Mouse (Mus musculus): ENCODE results near the gene Pla1a. TPM values are rescaled to one million over a fixed set of nuclear protein-coding genes. Genes with fewer than 3 reads are reported as not detected.

Gene Pla1a
- polyA plus RNA-seq, 1 experiment, result 26.8 TPM

- TF ChIP-seq POLR2A (IDR thresholded peaks at IDR 0.05; ENCODE audit: low read depth, low read length) (no peak), CTCF (conservative IDR thresholded peaks at IDR 0.05; ENCODE audit: insufficient read depth, insufficient read length, low read depth, low read length) (no peak)
- H3K27me3 ChIP-seq (replicated peaks; ENCODE audit: control insufficient read depth, insufficient read depth, low read length), result no peaks in the 10 kb centered on the region
- DNase-seq, result no peak
- no peak overlapping the region for H3K4me3 ChIP-seq (ENCODE audit: insufficient read depth, low read depth, low read length)
- H3K4me1 ChIP-seq (ENCODE audit: control insufficient read depth, insufficient read depth, low read length), result no peaks in the 10 kb centered on the region
- H3K36me3 ChIP-seq (ENCODE audit: control insufficient read depth, insufficient read depth, low read length), result no peaks in the 10 kb centered on the region
- no peak overlapping the region for H3K27ac ChIP-seq (ENCODE audit: insufficient read depth, low read depth, low read length)
- WGBS, result 86% methylated on average over 6 of the region's 6 CpGs
Measured at GRCm38 (mm10) chr16:38377546-38377945, 55.4 kb downstream of the Pla1a start.

GRCm38 (mm10) chr16:38376841-38377249 is 56.1 kb downstream of the Pla1a start:
- no peak overlapping the region for H3K27ac ChIP-seq (ENCODE audit: insufficient read depth, low read depth, low read length)
- 40% methylated on average over 8 of the region's 8 CpGs for whole genome bisulfite sequencing

GRCm38 (mm10) chr16:38376163-38376840 is 56.6 kb downstream of the Pla1a start:
- no peaks in the 10 kb centered on the region for H3K4me1 ChIP-seq (ENCODE audit: control insufficient read depth, insufficient read depth, low read length)
- H3K27ac ChIP-seq (ENCODE audit: insufficient read depth, low read depth, low read length), result no peak overlapping the region
- peak overlapping the region; percentile 54 for H3K4me3 ChIP-seq (ENCODE audit: insufficient read depth, low read depth, low read length)
- 32% methylated on average over 17 of the region's 17 CpGs for WGBS
- H3K36me3 ChIP-seq (ENCODE audit: control insufficient read depth, insufficient read depth, low read length), result no peaks in the 10 kb centered on the region
- peak; percentile 67 for DNase-seq
- peak; percentile 39 for TF ChIP-seq CTCF (conservative IDR thresholded peaks at IDR 0.05; ENCODE audit: insufficient read depth, insufficient read length, low read depth, low read length)
- TF ChIP-seq POLR2A (IDR thresholded peaks at IDR 0.05; ENCODE audit: low read depth, low read length), result no peak
- no peaks in the 10 kb centered on the region for H3K27me3 ChIP-seq (replicated peaks; ENCODE audit: control insufficient read depth, insufficient read depth, low read length)

More at GRCm38 (mm10) chr16:38376841-38377249, 56.1 kb downstream of the Pla1a start:
- DNase-seq, result peak; percentile 27
- H3K36me3 ChIP-seq (ENCODE audit: control insufficient read depth, insufficient read depth, low read length), result no peaks in the 10 kb centered on the region
- TF ChIP-seq CTCF (conservative IDR thresholded peaks at IDR 0.05; ENCODE audit: insufficient read depth, insufficient read length, low read depth, low read length) (no peak), POLR2A (IDR thresholded peaks at IDR 0.05; ENCODE audit: low read depth, low read length) (no peak)
- H3K27me3 ChIP-seq (replicated peaks; ENCODE audit: control insufficient read depth, insufficient read depth, low read length), result no peaks in the 10 kb centered on the region
- H3K4me3 ChIP-seq (ENCODE audit: insufficient read depth, low read depth, low read length), result peak overlapping the region; percentile 54
- no peaks in the 10 kb centered on the region for H3K4me1 ChIP-seq (ENCODE audit: control insufficient read depth, insufficient read depth, low read length)

GRCm38 (mm10) chr16:38375182-38375581 is 57.8 kb downstream of the Pla1a start:
- WGBS, result 85% methylated on average over 7 of the region's 7 CpGs
- no peak for TF ChIP-seq CTCF (conservative IDR thresholded peaks at IDR 0.05; ENCODE audit: insufficient read depth, insufficient read length, low read depth, low read length)
- no peak for TF ChIP-seq POLR2A (IDR thresholded peaks at IDR 0.05; ENCODE audit: low read depth, low read length)
- H3K4me1 ChIP-seq (ENCODE audit: control insufficient read depth, insufficient read depth, low read length), result no peaks in the 10 kb centered on the region
- H3K27me3 ChIP-seq (replicated peaks; ENCODE audit: control insufficient read depth, insufficient read depth, low read length), result no peaks in the 10 kb centered on the region
- no peak overlapping the region for H3K4me3 ChIP-seq (ENCODE audit: insufficient read depth, low read depth, low read length)
- DNase-seq, result no peak
- H3K27ac ChIP-seq (ENCODE audit: insufficient read depth, low read depth, low read length), result no peak overlapping the region
- no peaks in the 10 kb centered on the region for H3K36me3 ChIP-seq (ENCODE audit: control insufficient read depth, insufficient read depth, low read length)

- TF ChIP-seq CTCF (conservative IDR thresholded peaks at IDR 0.05; ENCODE audit: insufficient read depth, insufficient read length, low read depth, low read length) (no peak), POLR2A (IDR thresholded peaks at IDR 0.05; ENCODE audit: low read depth, low read length) (no peak)
- H3K4me1 ChIP-seq (ENCODE audit: control insufficient read depth, insufficient read depth, low read length), result no peaks in the 10 kb centered on the region
- WGBS, result 79% methylated on average over 10 of the region's 10 CpGs
- DNase-seq, result no peak
- H3K27ac ChIP-seq (ENCODE audit: insufficient read depth, low read depth, low read length), result no peak overlapping the region
- H3K36me3 ChIP-seq (ENCODE audit: control insufficient read depth, insufficient read depth, low read length), result no peaks in the 10 kb centered on the region
- H3K4me3 ChIP-seq (ENCODE audit: insufficient read depth, low read depth, low read length), result no peak overlapping the region
- H3K27me3 ChIP-seq (replicated peaks; ENCODE audit: control insufficient read depth, insufficient read depth, low read length), result no peaks in the 10 kb centered on the region
Measured at GRCm38 (mm10) chr16:38374379-38375140, 58.4 kb downstream of the Pla1a start.

- H3K27ac ChIP-seq (ENCODE audit: insufficient read depth, low read depth, low read length), result no peak overlapping the region
Measured at GRCm38 (mm10) chr16:38373941-38374340, 59.0 kb downstream of the Pla1a start.

GRCm38 (mm10) chr16:38373439-38373838 is 59.5 kb downstream of the Pla1a start:
- no peaks in the 10 kb centered on the region for H3K4me1 ChIP-seq (ENCODE audit: control insufficient read depth, insufficient read depth, low read length)
- no peaks in the 10 kb centered on the region for H3K36me3 ChIP-seq (ENCODE audit: control insufficient read depth, insufficient read depth, low read length)
- H3K4me3 ChIP-seq (ENCODE audit: insufficient read depth, low read depth, low read length), result no peak overlapping the region
- H3K27me3 ChIP-seq (replicated peaks; ENCODE audit: control insufficient read depth, insufficient read depth, low read length), result no peaks in the 10 kb centered on the region
- DNase-seq, result no peak
- H3K27ac ChIP-seq (ENCODE audit: insufficient read depth, low read depth, low read length), result no peak overlapping the region
- TF ChIP-seq CTCF (conservative IDR thresholded peaks at IDR 0.05; ENCODE audit: insufficient read depth, insufficient read length, low read depth, low read length), result no peak
- no peak for TF ChIP-seq POLR2A (IDR thresholded peaks at IDR 0.05; ENCODE audit: low read depth, low read length)
- 72% methylated on average over 10 of the region's 10 CpGs for WGBS

More at GRCm38 (mm10) chr16:38373941-38374340, 59.0 kb downstream of the Pla1a start:
- TF ChIP-seq POLR2A (IDR thresholded peaks at IDR 0.05; ENCODE audit: low read depth, low read length) (no peak), CTCF (conservative IDR thresholded peaks at IDR 0.05; ENCODE audit: insufficient read depth, insufficient read length, low read depth, low read length) (no peak)
- H3K27me3 ChIP-seq (replicated peaks; ENCODE audit: control insufficient read depth, insufficient read depth, low read length), result no peaks in the 10 kb centered on the region
- 89% methylated on average over 16 of the region's 16 CpGs for WGBS
- H3K36me3 ChIP-seq (ENCODE audit: control insufficient read depth, insufficient read depth, low read length), result no peaks in the 10 kb centered on the region
- no peaks in the 10 kb centered on the region for H3K4me1 ChIP-seq (ENCODE audit: control insufficient read depth, insufficient read depth, low read length)
- no peak for DNase-seq
- no peak overlapping the region for H3K4me3 ChIP-seq (ENCODE audit: insufficient read depth, low read depth, low read length)
